Mouse (Mus musculus) heart, adult 2 months (tissue): ENCODE measurements around the gene Mtf1. TPM values are rescaled to one million over a fixed set of nuclear protein-coding genes. Genes with fewer than 3 reads are reported as not detected.

Source experiments
- DNase-seq, 2 experiments: peaks; one replicate each; pipeline ENCODE4 v3.0.0; 2021
- H3K27ac ChIP-seq: fragments of 200-600 bp; 2 replicates; pipeline ENCODE4 v1.8.1; 2022
- H3K27me3 ChIP-seq: fragments of 200-500 bp; 2 replicates; pipeline ENCODE4 v1.6.1; 2012; ENCODE audit warnings: mild to moderate bottlenecking, low read length, inconsistent platforms, mixed read lengths; ENCODE audit not compliant: control insufficient read depth, insufficient read depth
- H3K36me3 ChIP-seq: fragments of 200-500 bp; 2 replicates; pipeline ENCODE4 v1.6.1; 2012; ENCODE audit warnings: low read length, inconsistent platforms; ENCODE audit not compliant: control insufficient read depth, insufficient read depth
- H3K4me1 ChIP-seq: fragments of 200-500 bp; 2 replicates; pipeline ENCODE4 v1.6.1; 2011; ENCODE audit warnings: low read length; ENCODE audit not compliant: control insufficient read depth, insufficient read depth
- H3K4me3 ChIP-seq: fragments of 200-600 bp; 2 replicates; pipeline ENCODE4 v1.8.1; 2022
- H3K79me2 ChIP-seq: fragments of 200-500 bp; replicated peaks from 2 replicates; pipeline ENCODE4 v1.6.1; 2012; ENCODE audit warnings: mild to moderate bottlenecking, inconsistent platforms, low read length, moderate library complexity, mixed read lengths; ENCODE audit not compliant: control insufficient read depth, insufficient read depth
- H3K9ac ChIP-seq: fragments of 200-500 bp; 2 replicates; pipeline ENCODE4 v1.6.1; 2012; ENCODE audit warnings: low read depth, mild to moderate bottlenecking, control low read depth, inconsistent platforms, low read length, mixed read lengths
- CTCF ChIP-seq: fragments of 200-600 bp; IDR thresholded peaks from 2 replicates; pipeline ENCODE4 v1.8.1; 2022; ENCODE audit warnings: antibody characterized with exemption, mild to moderate bottlenecking, moderate library complexity
- EP300 ChIP-seq: fragments of 200-500 bp; IDR thresholded peaks from 2 replicates; pipeline ENCODE4 v1.6.1; 2011; ENCODE audit warnings: low read depth, low read length, control low read depth; ENCODE audit not compliant: insufficient read depth
- POLR2A ChIP-seq: fragments of 200-500 bp; IDR thresholded peaks from 2 replicates; pipeline ENCODE4 v1.6.1; 2011; ENCODE audit warnings: mild to moderate bottlenecking, low read depth, low read length, control low read depth; ENCODE audit not compliant: insufficient read depth
- WGBS: fragments of 180-500 bp; shearing (Covaris S2); methylation state at CpG from one replicate; pipeline ENCODE4 v1.1.7; 2018; 5-methylcytosine and 5-hydroxymethylcytosine counted together
- intact Hi-C: fragments of 180-260 bp; cut with DNase I; formaldehyde crosslinking; loops from one replicate; pipeline ENCODE4 v1.15.1; 2025
- long read RNA-seq: library from polyadenylated mRNA; stranded (forward); transcript quantifications from one replicate; pipeline ENCODE4 v2.0.0, GENCODE M21; 2021
- polyA plus RNA-seq: library from polyadenylated mRNA; depleted of rRNA; stranded (reverse); fragments of >200 nt; gene quantifications from 2 replicates; pipeline ENCODE4 v1.2.3, GENCODE M21; 2012; rRNA removed
- total RNA-seq, 2 experiments: library from RNA; stranded (reverse); gene quantifications; 2 replicates each; pipeline ENCODE4 v1.2.3; 2021

The Mtf1 gene
- total RNA-seq = 10 to 100 TPM; 15.3 to 15.7 TPM
- 4.7 and 9.1 TPM in 2 replicates for polyA plus RNA-seq
- long read RNA-seq, full-length matches to known transcripts = 5 of 11 reads
- long read RNA-seq, partial matches to known transcripts = 0 of 11 reads
- long read RNA-seq, other reads (novel, unspliced or antisense) = 6 of 11 reads

GRCm38 (mm10) chr4:124801552-124802308 is at the start of gene Mtf1:
Mtf1 (plus strand) TSS chr4:124802104.
- Histone ChIP-seq H3K4me1 (peaks cover 3% of the 10 kb centered on the region), H3K27me3 (no peaks in the 10 kb centered on the region), H3K27ac (peak within 1 kb of the TSS; percentile 93), H3K4me3 (peak within 1 kb of the TSS; percentile 91), H3K36me3 (no peaks in the 10 kb centered on the region; the same call in 1 of the 2 replicates), H3K9ac (peak within 1 kb of the TSS; percentile 86), H3K79me2 (peaks cover 3% of the 10 kb centered on the region)
- intact Hi-C loops = loop anchor here (1.0 to 5.0 kb wide), 4 partner anchors 46 to 136 kb away; partner anchors contain the start of genes 9930104L06Rik, Cdca8 and Sf3a3
- WGBS = 4% methylated on average over 21 of the region's 21 CpGs
- TF ChIP-seq EP300 (no peak), POLR2A (no peak), CTCF (peak; percentile 98)
- DNase-seq = peak; percentile 85 to 89

GRCm38 (mm10) chr4:124752281-124753199 is 49.4 kb upstream of the Mtf1 start:
- H3K36me3 ChIP-seq = peaks cover 4% of the 10 kb centered on the region
- H3K27me3 ChIP-seq = no peaks in the 10 kb centered on the region
- peak overlapping the region; percentile 41; the same call in 1 of the 2 replicates for H3K27ac ChIP-seq
- peak overlapping the region; percentile 81 for H3K9ac ChIP-seq
- intact Hi-C loops = loop anchor here (5.0 kb wide), 1 partner anchor 50 kb away; the partner anchor contains the start of gene Mtf1
- peaks cover 7% of the 10 kb centered on the region for H3K79me2 ChIP-seq
- WGBS = 15% methylated on average over 15 of the region's 15 CpGs
- no peak for DNase-seq
- H3K4me3 ChIP-seq = peak overlapping the region; percentile 94
- H3K4me1 ChIP-seq = peaks cover 11% of the 10 kb centered on the region
- TF ChIP-seq EP300 (no peak), CTCF (no peak)

- Histone ChIP-seq H3K27me3 (no peaks in the 10 kb centered on the region), H3K27ac (peak overlapping the region; percentile 55), H3K79me2 (peaks cover 7% of the 10 kb centered on the region), H3K36me3 (peaks cover 4% of the 10 kb centered on the region), H3K4me1 (peaks cover 14% of the 10 kb centered on the region), H3K9ac (no peak overlapping the region), H3K4me3 (no peak overlapping the region)
- no peak for DNase-seq
- TF ChIP-seq POLR2A (no peak), EP300 (no peak), CTCF (no peak)
- intact Hi-C loops = no loop called here
- WGBS = 43% methylated on average over 7 of the region's 7 CpGs
These were observed 46.4 kb upstream of the Mtf1 start for GRCm38 (mm10) chr4:124755526-124755925.

- peak in 1 of 2 experiments; percentile 20 for DNase-seq
- Histone ChIP-seq H3K4me1 (peaks cover 6% of the 10 kb centered on the region), H3K27ac (peak overlapping the region; percentile 7; the same call in 1 of the 2 replicates), H3K27me3 (no peaks in the 10 kb centered on the region), H3K36me3 (peaks cover 4% of the 10 kb centered on the region), H3K79me2 (peaks cover 5% of the 10 kb centered on the region), H3K9ac (no peak overlapping the region), H3K4me3 (no peak overlapping the region)
- intact Hi-C loops = no loop called here
- TF ChIP-seq POLR2A (no peak), EP300 (no peak), CTCF (no peak)
- WGBS = 35% methylated on average over 7 of the region's 7 CpGs
These were observed 42.5 kb upstream of the Mtf1 start for GRCm38 (mm10) chr4:124759305-124759811.

GRCm38 (mm10) chr4:124761201-124761600 is 40.7 kb upstream of the Mtf1 start:
- intact Hi-C loops = no loop called here
- no peak overlapping the region for H3K4me3 ChIP-seq
- no peak for TF ChIP-seq CTCF
- TF ChIP-seq POLR2A = no peak
- no peak for TF ChIP-seq EP300
- 29% methylated on average over 1 of the region's 1 CpGs for WGBS
- H3K4me1 ChIP-seq = peaks cover 6% of the 10 kb centered on the region; the same call in 1 of the 2 replicates
- H3K36me3 ChIP-seq = no peaks in the 10 kb centered on the region; the same call in 1 of the 2 replicates
- H3K79me2 ChIP-seq = peaks cover 5% of the 10 kb centered on the region
- no peak overlapping the region for H3K27ac ChIP-seq
- no peaks in the 10 kb centered on the region for H3K27me3 ChIP-seq
- no peak for DNase-seq
- H3K9ac ChIP-seq = no peak overlapping the region
